Mouse (Mus musculus): ENCODE measurements at regions not wholly inside any gene's neighbourhood (a gene's known extent, or its start where the extent isn't known, plus 50 kb on each side); places are given as distances from the start of the nearest gene placed in this dataset.

GRCm38 (mm10) chr12:25382475-25382874, 285.5 kb upstream of the Id2 start:
- TF ChIP-seq CTCF (IDR thresholded peaks at IDR 0.05; ENCODE audit: low read depth) (no peak), EP300 (optimal IDR thresholded peaks at IDR 0.05) (no peak)

Measured in stomach, postnatal 0 days (tissue).